Mouse (Mus musculus): ENCODE measurements at regions not wholly inside any gene's neighbourhood (a gene's known extent, or its start where the extent isn't known, plus 50 kb on each side); places are given as distances from the start of the nearest gene placed in this dataset.

DNA sequence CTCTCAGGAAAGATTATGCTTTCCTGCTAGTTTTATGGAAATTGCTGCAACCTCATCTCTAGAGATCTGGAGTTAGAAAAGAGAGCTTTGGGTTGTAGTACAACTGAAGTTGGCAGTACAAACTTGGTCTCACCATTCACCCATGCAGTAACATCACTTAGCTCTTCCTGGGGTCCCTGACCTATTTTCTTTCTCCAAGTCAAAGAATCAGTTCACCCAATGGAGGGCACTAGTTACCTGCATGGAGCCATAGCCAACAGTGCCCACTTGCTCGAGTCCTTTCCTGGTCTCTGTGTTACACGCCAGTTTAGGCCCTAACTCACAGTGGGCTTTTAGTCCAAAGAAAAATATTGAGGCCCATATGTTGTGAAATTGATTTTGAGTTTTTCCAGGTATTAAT lies 435.9 kb upstream of the Cited2 start:
- intact Hi-C loops (cut with DNase I) = no loop called here
- no peak for DNase-seq (ENCODE audit: low spot score in 2 of 2)

- intact Hi-C loops (cut with DNase I) = no loop called here
- no peak for DNase-seq (ENCODE audit: low spot score in 2 of 2)
Observed at GRCm38 (mm10) chr10:17288231-17288630, 434.8 kb upstream of the Cited2 start.

DNA sequence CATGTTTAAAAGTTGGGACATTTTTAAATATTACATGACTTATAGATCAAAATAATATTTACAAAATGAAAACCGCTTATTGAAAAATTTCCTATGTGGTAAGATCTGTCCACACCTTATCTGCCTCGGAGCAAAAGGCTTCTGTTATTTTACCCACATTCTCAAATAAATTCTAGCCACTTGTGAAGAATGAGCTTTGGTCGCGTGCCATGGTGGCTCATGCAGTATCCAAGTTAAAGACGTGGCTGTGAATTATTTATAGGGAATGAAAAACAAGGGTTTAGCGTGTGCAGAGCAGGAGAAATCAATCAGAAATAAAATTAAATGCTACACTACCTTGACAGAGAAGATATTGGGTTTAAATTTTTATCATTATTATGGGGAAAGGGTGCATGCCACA lies 430.7 kb upstream of the Cited2 start:
- DNase-seq (ENCODE audit: low spot score in 2 of 2) = no peak
- intact Hi-C loops (cut with DNase I) = no loop called here

DNA sequence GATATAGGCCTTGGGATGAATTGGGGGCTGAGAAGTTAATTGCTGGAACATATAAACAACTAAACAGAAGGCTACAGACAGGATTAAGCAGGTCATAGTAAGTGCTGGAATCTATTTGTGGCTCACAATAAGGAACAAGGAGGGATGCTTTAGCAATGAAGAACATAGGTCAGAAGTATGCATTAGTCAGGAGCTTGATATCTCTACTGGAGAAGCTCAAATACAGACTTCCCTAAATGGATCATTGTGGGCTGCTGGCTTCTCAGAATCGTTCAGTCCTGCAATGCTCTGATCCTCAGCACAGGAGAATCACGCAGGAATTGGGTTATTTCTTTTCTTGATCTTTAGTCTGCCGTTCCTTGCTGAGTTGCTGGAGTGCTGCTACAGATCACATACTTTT lies 428.6 kb upstream of the Cited2 start:
- intact Hi-C loops (cut with DNase I) = no loop called here

DNA sequence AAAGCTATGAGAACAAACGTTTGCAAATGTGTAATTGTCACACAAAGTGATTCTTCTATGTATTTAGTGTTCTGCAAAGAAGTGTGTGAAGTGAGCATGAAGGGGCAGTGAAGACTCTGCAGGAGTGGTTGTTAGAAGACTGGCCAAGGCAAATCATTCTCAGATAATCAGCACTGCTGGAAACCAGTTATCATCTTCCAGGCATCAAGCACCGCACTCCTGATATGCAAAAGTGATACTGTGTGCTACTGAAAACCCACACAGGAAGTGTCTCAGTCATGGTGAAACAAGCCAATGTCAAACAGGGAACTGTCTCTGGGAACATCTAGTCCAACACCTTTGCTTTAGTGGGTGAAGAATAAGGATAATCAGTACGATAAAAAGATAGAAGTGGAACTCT lies 427.9 kb upstream of the Cited2 start:
- intact Hi-C loops (cut with DNase I) = no loop called here
- no peak for DNase-seq (ENCODE audit: low spot score in 2 of 2)

More for the DNA sequence above, 428.6 kb upstream of the Cited2 start:
- no peak for DNase-seq (ENCODE audit: low spot score in 2 of 2)

DNA sequence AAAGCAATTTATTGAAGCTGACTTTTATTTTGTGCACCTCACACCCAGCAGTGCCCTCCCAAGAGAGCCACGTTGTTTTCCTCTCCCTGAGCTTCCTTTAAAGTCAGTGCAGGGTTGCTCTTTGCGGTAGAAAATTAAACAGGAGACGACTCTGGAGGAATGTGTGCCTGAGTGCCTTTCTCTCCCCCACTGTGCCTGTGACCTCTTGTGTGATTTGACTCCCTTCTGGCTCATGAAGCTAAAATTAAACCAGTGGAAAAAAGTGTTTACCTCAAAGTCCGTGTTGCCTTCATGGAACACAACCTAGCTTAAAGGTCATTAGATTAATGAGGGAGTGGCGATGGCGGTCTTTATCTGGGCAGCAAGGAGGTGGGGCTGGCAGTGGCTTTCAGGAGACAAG lies 423.4 kb upstream of the Cited2 start:
- intact Hi-C loops (cut with DNase I) = no loop called here
- DNase-seq (ENCODE audit: low spot score in 2 of 2) = no peak

GRCm38 (mm10) chr10:17326724-17327123 lies 396.3 kb upstream of the Cited2 start:
- intact Hi-C loops (cut with DNase I) = no loop called here
- DNase-seq (ENCODE audit: low spot score in 2 of 2) = no peak

- intact Hi-C loops (cut with DNase I) = no loop called here
- no peak for DNase-seq (ENCODE audit: low spot score in 2 of 2)
Observed at GRCm38 (mm10) chr10:17330904-17331606, 392.0 kb upstream of the Cited2 start.

- intact Hi-C loops (cut with DNase I) = no loop called here
Observed at GRCm38 (mm10) chr10:17331607-17332008, 391.4 kb upstream of the Cited2 start.

GRCm38 (mm10) chr10:17332025-17332767 lies 390.8 kb upstream of the Cited2 start:
- intact Hi-C loops (cut with DNase I) = no loop called here
- no peak for DNase-seq (ENCODE audit: low spot score in 2 of 2)

More at GRCm38 (mm10) chr10:17331607-17332008, 391.4 kb upstream of the Cited2 start:
- peak; percentile 26 to 39 for DNase-seq (ENCODE audit: low spot score in 2 of 2)

DNA sequence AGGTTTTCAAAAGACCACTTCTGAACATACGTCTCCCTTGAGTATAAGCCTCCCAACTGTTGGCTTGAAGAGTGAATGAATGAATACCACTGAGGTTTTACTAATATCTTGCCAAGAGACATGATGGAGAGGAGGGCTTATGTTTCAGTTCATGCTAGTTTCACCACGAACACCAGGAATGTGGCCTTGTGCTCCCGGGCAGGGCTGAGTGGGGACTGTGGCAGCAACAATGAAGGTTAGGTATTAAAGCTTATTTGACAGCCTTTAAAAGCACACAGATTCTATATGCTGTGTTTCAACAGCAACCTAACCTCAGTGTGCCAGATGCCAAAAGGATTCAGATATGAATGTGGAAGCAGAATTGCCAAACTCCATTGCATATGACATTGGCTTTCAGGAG lies 390.0 kb upstream of the Cited2 start:
- no peak for DNase-seq (ENCODE audit: low spot score in 2 of 2)
- intact Hi-C loops (cut with DNase I) = no loop called here

DNA sequence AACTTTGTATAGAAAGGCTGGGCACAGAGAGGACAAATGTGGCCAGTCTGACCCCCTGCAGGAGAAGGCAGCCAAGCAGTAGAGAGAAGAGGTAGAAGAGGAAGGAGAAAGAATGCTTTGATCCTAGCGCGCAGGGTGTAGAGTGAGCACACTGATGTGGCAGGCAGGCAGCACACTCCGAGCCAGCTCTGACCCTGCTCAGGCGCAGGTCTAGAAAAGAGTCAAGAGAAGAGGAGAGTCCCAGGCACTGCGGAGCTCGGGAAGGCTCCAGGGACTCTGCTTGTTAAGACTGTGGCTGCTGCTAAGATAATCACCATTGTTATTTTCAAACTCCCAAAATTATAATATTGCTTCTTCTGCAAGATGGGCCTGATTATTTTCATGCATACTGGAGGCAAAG lies 389.3 kb upstream of the Cited2 start:
- intact Hi-C loops (cut with DNase I) = no loop called here
- no peak for DNase-seq (ENCODE audit: low spot score in 2 of 2)

DNA sequence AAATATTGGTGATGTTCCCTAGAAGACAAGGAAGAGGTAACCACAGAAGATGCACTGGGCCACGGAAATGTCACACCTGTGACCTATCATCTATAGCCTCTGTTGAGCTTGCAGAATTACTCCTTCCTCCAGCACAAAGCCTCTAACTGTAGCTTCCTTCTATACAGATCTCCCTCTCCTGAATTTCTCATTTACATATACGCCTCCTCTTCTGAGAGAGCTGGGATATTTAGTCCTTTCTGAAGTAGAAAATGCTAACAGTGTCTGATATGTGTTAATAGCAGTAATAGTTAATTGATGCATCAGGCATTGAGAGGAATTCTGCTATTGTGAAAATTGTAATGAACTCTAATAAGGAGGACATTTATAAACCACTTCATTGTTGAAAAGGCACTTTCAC lies 385.8 kb upstream of the Cited2 start:
- DNase-seq (ENCODE audit: low spot score in 2 of 2) = no peak
- intact Hi-C loops (cut with DNase I) = no loop called here

DNA sequence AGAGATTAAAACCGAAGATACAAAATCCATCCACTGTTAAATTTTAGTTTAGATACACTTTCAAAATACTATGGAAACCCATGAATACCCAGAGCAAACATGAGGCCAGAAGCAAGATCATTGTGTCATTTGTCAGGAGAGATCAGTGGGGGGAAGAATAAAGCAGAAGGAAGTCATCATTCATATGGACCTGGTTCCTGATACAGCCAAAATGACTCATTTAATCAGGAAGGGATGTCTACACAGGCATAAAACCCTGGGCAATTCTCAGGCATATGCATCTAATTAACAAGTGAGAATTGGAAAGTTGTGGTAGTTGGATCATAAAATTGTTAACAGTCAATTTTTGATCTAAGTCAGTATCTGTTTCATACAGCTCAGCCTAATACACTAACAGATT lies 379.2 kb upstream of the Cited2 start:
- DNase-seq (ENCODE audit: low spot score in 2 of 2) = no peak
- intact Hi-C loops (cut with DNase I) = no loop called here

DNA sequence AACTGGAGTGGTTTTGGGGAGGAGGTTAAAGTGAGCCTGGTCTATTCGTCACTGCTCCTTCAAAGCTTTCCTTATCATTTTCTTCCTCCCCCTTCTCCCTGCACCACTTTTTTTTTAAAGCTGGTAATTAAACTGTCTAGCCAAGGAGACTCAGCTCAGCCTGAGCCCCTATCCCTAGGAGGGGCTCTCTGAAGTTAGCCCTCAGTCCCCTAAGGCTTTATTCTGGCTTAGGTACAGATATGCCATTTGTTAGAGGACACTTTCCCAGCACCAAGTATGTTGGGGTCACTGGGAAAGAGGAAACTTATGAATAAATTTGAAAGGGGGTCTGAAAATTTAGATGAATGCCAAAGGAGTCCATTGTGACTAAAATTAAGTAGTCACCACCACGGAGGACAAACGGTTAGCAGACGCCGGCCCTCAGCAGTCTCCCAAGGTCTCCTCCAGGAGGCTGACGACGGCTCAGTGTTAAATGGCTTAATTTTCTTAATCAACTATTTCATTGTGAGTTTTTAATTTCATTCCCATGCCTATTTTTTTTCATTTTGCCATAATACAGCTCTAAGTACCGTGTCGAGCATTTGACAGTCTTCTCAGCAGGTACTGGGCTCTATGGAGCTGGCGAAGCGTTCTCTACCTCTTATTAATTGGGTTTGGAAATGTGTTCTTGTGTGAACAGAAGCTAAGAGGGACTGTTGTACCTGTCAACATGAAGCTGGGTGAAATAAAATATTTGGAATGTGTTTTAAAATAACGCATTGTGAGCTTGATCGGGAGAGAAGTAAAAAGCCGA lies 370.6 kb upstream of the Cited2 start:
- DNase-seq (ENCODE audit: low spot score in 2 of 2) = no peak
- intact Hi-C loops (cut with DNase I) = no loop called here

- DNase-seq (ENCODE audit: low spot score in 2 of 2) = no peak
- intact Hi-C loops (cut with DNase I) = no loop called here
Observed at GRCm38 (mm10) chr10:17355476-17355875, 367.5 kb upstream of the Cited2 start.

DNA sequence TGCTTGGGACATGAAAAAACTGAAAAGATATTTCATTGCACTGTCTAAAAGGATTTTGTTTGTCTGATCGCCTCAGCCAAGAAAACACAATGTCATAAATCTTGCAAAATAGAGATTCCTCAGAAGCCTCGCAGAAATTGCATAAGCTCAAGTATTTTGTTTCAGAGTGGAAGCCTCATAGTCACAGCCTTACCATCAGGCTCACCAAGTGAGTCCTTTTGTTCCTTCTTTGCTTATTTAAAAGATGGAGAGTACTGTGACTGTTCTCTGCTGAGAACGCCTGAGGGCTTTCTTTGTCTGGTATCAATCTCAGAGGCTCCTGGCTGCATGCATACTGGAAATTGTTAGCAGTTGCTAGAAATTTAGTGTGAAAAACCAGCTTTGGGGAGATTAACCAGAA lies 367.0 kb upstream of the Cited2 start:
- intact Hi-C loops (cut with DNase I) = no loop called here
- DNase-seq (ENCODE audit: low spot score in 2 of 2) = no peak

GRCm38 (mm10) chr10:17362643-17363042 lies 360.4 kb upstream of the Cited2 start:
- no peak for DNase-seq (ENCODE audit: low spot score in 2 of 2)
- intact Hi-C loops (cut with DNase I) = no loop called here

DNA sequence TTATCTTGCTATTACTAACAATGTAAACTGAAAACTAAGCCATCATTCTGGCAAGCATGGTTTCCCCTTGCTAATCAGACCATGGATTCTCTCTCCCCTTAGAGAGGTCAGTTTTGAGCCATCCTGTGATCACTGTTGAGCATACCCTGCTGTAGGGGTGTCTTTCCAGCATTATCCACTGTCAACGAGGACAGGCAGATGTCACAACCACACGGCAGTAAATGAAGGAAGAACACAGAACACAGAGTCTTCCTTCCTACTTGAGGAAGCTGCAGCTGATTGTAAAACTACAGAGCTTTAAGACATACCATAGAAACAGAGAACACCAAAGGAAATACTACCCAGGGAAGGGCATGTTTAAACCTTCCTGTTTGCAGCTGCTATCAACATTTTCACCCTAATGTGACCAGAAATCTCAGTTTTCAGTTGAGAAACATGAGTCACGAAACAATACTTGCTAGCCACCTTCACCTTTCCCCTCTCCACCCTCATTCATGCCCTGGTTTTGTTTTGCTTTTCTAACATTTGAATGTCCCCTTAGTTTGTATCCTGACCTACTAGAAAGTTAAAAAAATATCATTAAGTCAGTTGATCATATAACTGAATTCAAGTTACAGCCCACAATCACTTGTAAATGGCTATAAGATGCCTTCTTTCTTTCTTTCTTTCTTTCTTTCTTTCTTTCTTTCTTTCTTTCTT lies 356.8 kb upstream of the Cited2 start:
- no peak for DNase-seq (ENCODE audit: low spot score in 2 of 2)
- intact Hi-C loops (cut with DNase I) = no loop called here

GRCm38 (mm10) chr10:17367026-17367425 lies 356.0 kb upstream of the Cited2 start:
- no peak for DNase-seq (ENCODE audit: low spot score in 2 of 2)

More at GRCm38 (mm10) chr10:17367026-17367425, 356.0 kb upstream of the Cited2 start:
- intact Hi-C loops (cut with DNase I) = no loop called here
